Mouse (Mus musculus): ENCODE data around the gene Helt. TPM values are rescaled to one million over a fixed set of nuclear protein-coding genes. Genes with fewer than 3 reads are reported as not detected.

Helt gene
- not detected in 2 replicates for polyA plus RNA-seq (2015; fragmentation: Nextera tagmentation; extraction: Ambion mirVana)

DNA sequence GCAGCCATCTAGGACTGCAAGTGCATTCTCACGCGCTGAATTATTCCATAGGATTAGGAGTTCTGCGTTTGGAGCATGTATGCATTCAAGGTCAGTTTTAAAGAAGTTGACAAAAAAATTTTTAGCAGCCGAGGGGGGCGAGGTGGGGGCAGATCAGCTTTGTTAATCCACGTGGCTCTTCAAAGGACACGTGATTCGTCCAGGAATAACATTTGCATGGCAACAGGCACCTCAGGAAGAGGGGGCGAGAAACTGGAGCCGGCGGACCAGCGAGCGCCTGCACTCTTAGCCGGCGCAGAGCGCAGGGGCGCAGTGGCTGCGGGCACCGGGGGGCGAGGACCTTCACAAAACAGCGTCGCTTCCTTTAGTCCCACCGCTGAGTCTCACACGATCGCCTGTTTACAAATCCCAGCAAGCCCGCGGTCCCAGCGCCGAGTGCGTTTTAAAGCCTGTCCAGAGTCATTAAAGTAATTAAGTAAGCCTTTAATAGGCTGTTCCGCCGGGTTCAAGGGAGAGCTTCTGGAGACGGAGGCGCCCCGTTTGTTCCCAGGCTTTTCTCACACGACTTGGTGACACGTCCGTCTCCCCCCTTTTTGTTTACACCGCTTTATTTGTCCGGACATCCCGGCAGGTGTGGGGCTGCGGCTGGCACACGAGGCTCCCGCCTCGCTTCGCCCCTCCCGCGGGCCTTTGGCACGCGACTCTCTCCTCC is at the start of gene Helt:
TSS of gene Helt (minus strand) at position 491 of the 712 bp plus-strand sequence.

Other genes with a start within 250 kb of the Helt start
- 14.2 and 17.8 TPM in 2 replicates for gene Cfap97, start 142.9 kb downstream of the Helt start, polyA plus RNA-seq (2015; fragmentation: Nextera tagmentation; extraction: Ambion mirVana)
- gene Snx25, start 142.5 kb downstream of the Helt start, polyA plus RNA-seq (2015; fragmentation: Nextera tagmentation; extraction: Ambion mirVana) = 7.8 and 9.5 TPM in 2 replicates
- 99.6 and 121 TPM in 2 replicates for gene Slc25a4, start 83.4 kb downstream of the Helt start, polyA plus RNA-seq (2015; fragmentation: Nextera tagmentation; extraction: Ambion mirVana)
- 32.6 and 35.4 TPM in 2 replicates for gene Acsl1, start 176.4 kb upstream of the Helt start, polyA plus RNA-seq (2015; fragmentation: Nextera tagmentation; extraction: Ambion mirVana)

Data from spleen, postnatal 0 days (tissue).